8 mouse cellular contexts compared by ENCODE assay signal in the genomic region with DNA sequence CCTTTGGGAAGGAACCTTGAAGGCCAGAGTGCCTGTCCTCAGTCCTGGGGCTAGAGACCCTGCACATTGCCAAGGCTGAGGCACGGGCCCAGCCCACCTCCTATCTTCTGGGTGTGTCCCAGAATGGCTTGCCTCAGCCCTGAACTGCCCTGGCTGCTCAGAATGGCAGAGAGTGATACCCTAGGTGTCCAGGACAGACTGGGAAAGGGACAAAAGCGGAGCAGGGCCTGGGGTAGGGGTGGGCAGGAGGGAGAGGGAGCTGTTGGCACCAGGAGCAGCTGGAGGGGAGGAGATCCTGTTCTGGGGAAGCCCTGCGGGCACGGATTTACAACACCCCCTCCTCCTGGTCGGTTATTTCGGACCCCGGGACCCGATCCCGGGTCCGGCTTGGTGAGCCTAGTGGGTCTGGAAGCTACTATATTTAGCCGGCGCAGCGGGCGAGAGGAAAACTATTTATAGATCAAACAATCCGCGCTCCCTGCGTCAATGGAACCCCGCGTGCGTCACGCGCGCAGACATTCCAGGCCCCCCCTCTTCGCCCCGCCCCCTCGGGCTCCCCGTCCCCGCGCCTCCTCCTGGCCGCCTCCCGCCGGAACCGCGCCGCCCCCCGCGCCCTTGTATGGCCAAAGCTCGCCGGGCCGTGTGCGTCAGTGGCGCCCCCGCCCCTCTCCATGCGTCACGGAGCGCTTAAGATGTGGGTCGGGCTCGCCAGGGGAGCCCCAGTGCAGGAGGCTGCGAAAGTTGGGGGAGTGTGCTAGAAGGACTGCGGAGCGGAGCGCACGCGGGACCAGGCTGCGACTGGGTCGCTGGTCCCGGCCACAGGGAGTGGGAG. TPM values are rescaled to one million over a fixed set of nuclear protein-coding genes. Genes with fewer than 3 reads are reported as not detected.
DNase-seq lines count a peak whose midpoint lies in the region; ATAC-seq and TF ChIP-seq lines count a peak whose summit lies in the region.

No protein-coding gene starts in this region.

- peaks cover 7% of the 10 kb centered on the region; the same call in 1 of the 2 replicates for H3K4me1 ChIP-seq in forebrain, postnatal 0 days (ENCODE audit: insufficient read depth)
- H3K4me1 ChIP-seq in lung, embryonic 15.5 days = peaks cover 51% of the 10 kb centered on the region
- H3K4me1 ChIP-seq in olfactory bulb, adult 2 months (ENCODE audit: control insufficient read depth, insufficient read depth, low read length) = peaks cover 68% of the 10 kb centered on the region

- H3K9me3 ChIP-seq in forebrain, postnatal 0 days (ENCODE audit: low read length) = no peaks in the 10 kb centered on the region
- no peaks in the 10 kb centered on the region for H3K9me3 ChIP-seq in lung, embryonic 15.5 days

- H3K36me3 ChIP-seq in forebrain, postnatal 0 days (ENCODE audit: insufficient read depth) = 0 out of 2 replicates have a peak, but pooled peaks cover 5% of the 10 kb centered on the region
- peaks cover 12% of the 10 kb centered on the region for H3K36me3 ChIP-seq in lung, embryonic 15.5 days

- H3K9ac ChIP-seq in forebrain, postnatal 0 days = peak overlapping the region; percentile 52
- peak overlapping the region; percentile 61 for H3K9ac ChIP-seq in lung, embryonic 15.5 days

- ATAC-seq in forebrain, postnatal 0 days = peak; percentile 90
- peak; percentile 92 for ATAC-seq in lung, embryonic 15.5 days (ENCODE audit: borderline replicate concordance, extremely low read depth, low FRiP score, low TSS enrichment)

- DNase-seq in CD4-positive, CD25-positive, alpha-beta regulatory T cell, adult 2 months (ENCODE audit: low read depth, low spot score) = peak; percentile 99
- DNase-seq in cerebellum, adult 11 months = peak; percentile 86
- peak; percentile 82 for DNase-seq in forebrain, postnatal 0 days
- DNase-seq in heart, postnatal 4 days = peak; percentile 99
- peak; percentile 57 for DNase-seq in layer of hippocampus, adult 9-10 months (ENCODE audit: low spot score)
- DNase-seq in thymus, adult 18-20 months = peak; percentile 76 to 86

- H3K4me3 ChIP-seq in forebrain, postnatal 0 days (ENCODE audit: low read depth, low read length) = peak overlapping the region; percentile 43
- H3K4me3 ChIP-seq in lung, embryonic 15.5 days = peak overlapping the region; percentile 59
- H3K4me3 ChIP-seq in olfactory bulb, adult 2 months (ENCODE audit: insufficient read depth, low read depth, low read length) = peak overlapping the region; percentile 53

- WGBS in forebrain, postnatal 0 days = 3% methylated on average over 54 of the region's 57 CpGs
- WGBS in lung, embryonic 15.5 days = 1% methylated on average over 55 of the region's 57 CpGs
- WGBS in olfactory bulb, adult 2 months = 1% methylated on average over 56 of the region's 57 CpGs

- peak; percentile 86 for TF ChIP-seq POLR2A in olfactory bulb, adult 2 months (IDR thresholded peaks at IDR 0.05; ENCODE audit: insufficient read depth, low read depth, low read length)

- peak overlapping the region; percentile 79 for H3K4me2 ChIP-seq in forebrain, postnatal 0 days (ENCODE audit: low read depth)
- H3K4me2 ChIP-seq in lung, embryonic 15.5 days = peak overlapping the region; percentile 92

- peaks cover 5% of the 10 kb centered on the region for H3K27me3 ChIP-seq in forebrain, postnatal 0 days (ENCODE audit: insufficient read depth, low read length)
- no peaks in the 10 kb centered on the region for H3K27me3 ChIP-seq in lung, embryonic 15.5 days

- no peak overlapping the region for H3K27ac ChIP-seq in forebrain, postnatal 0 days (ENCODE audit: low read depth, low read length)
- peak overlapping the region; percentile 78 for H3K27ac ChIP-seq in lung, embryonic 15.5 days
- peak overlapping the region; percentile 84 for H3K27ac ChIP-seq in olfactory bulb, adult 2 months (ENCODE audit: insufficient read depth, low read depth, low read length)

- peak; percentile 36; the same call in 1 of the 2 replicates for TF ChIP-seq CTCF in forebrain, postnatal 0 days (IDR thresholded peaks at IDR 0.05; ENCODE audit: low read depth)
- TF ChIP-seq CTCF in olfactory bulb, adult 2 months (IDR thresholded peaks at IDR 0.05; ENCODE audit: insufficient read depth, low read depth, low read length) = no peak

RNA-seq across cellular contexts. Expression of a gene that starts 12.3 kb away (rescaled TPM):
- 8.9 and 9.6 TPM in 2 replicates for total RNA-seq in forebrain, postnatal 0 days (2014; rRNA removed)
- polyA plus RNA-seq in forebrain, postnatal 0 days (2015; fragmentation: Nextera tagmentation; extraction: Ambion mirVana) = 8.5 and 9.0 TPM in 2 replicates
- total RNA-seq in heart, postnatal 4 days (2021) = 10 to 100 TPM; 48.1 to 49.6 TPM
- 9.2 and 9.9 TPM in 2 replicates for polyA plus RNA-seq in lung, embryonic 15.5 days (2015; fragmentation: Nextera tagmentation; extraction: Ambion mirVana)
- not detected in 2 replicates for polyA plus RNA-seq in olfactory bulb, adult 2 months (2012; ENCODE audit: insufficient read depth, insufficient read length, low replicate concordance, missing spikeins)

RNA-seq across cellular contexts. Expression of a gene that starts 17.7 kb away (rescaled TPM):
- total RNA-seq in forebrain, postnatal 0 days (2014; rRNA removed) = 56.3 and 60.0 TPM in 2 replicates
- polyA plus RNA-seq in forebrain, postnatal 0 days (2015; fragmentation: Nextera tagmentation; extraction: Ambion mirVana) = 81.3 and 94.4 TPM in 2 replicates
- total RNA-seq in heart, postnatal 4 days (2021) = 10 to 100 TPM; 21.7 to 23.3 TPM
- 74.5 and 76.8 TPM in 2 replicates for polyA plus RNA-seq in lung, embryonic 15.5 days (2015; fragmentation: Nextera tagmentation; extraction: Ambion mirVana)
- polyA plus RNA-seq in olfactory bulb, adult 2 months (2012; ENCODE audit: insufficient read depth, insufficient read length, low replicate concordance, missing spikeins) = not detected in 2 replicates

RNA-seq across cellular contexts. Expression of a gene that starts 26.7 kb away (rescaled TPM):
- 0.54 and 1.00 TPM in 2 replicates for total RNA-seq in forebrain, postnatal 0 days (2014; rRNA removed)
- polyA plus RNA-seq in forebrain, postnatal 0 days (2015; fragmentation: Nextera tagmentation; extraction: Ambion mirVana) = 0.30 and 0.77 TPM in 2 replicates
- total RNA-seq in heart, postnatal 4 days (2021) = 1 to 10 TPM; 4.3 to 4.6 TPM
- polyA plus RNA-seq in lung, embryonic 15.5 days (2015; fragmentation: Nextera tagmentation; extraction: Ambion mirVana) = 48.1 and 50.0 TPM in 2 replicates
- polyA plus RNA-seq in olfactory bulb, adult 2 months (2012; ENCODE audit: insufficient read depth, insufficient read length, low replicate concordance, missing spikeins) = not detected in 2 replicates

RNA-seq across cellular contexts. Expression of a gene that starts 42.4 kb away (rescaled TPM):
- total RNA-seq in forebrain, postnatal 0 days (2014; rRNA removed) = 8.8 and 11.1 TPM in 2 replicates
- 3.3 and 3.4 TPM in 2 replicates for polyA plus RNA-seq in forebrain, postnatal 0 days (2015; fragmentation: Nextera tagmentation; extraction: Ambion mirVana)
- 10 to 100 TPM; 13.9 to 15.1 TPM for total RNA-seq in heart, postnatal 4 days (2021)
- 6.9 and 7.9 TPM in 2 replicates for polyA plus RNA-seq in lung, embryonic 15.5 days (2015; fragmentation: Nextera tagmentation; extraction: Ambion mirVana)
- polyA plus RNA-seq in olfactory bulb, adult 2 months (2012; ENCODE audit: insufficient read depth, insufficient read length, low replicate concordance, missing spikeins) = not detected in 2 replicates

Comparison
In these comparisons a context has a peak if more than half of its experiments do, and no peak if none do; other contexts are left out.
1. RNA of a gene that starts 17.7 kb away (polyA plus RNA-seq): 81.3 to 94.4 TPM in forebrain, postnatal 0 days and 74.5 to 76.8 TPM in lung, embryonic 15.5 days; not detected in olfactory bulb, adult 2 months; every median in the first group is over 10 times any median in the second.
2. RNA of a gene that starts 26.7 kb away (polyA plus RNA-seq): 48.1 to 50.0 TPM in lung, embryonic 15.5 days; 0.30 to 0.77 TPM in forebrain, postnatal 0 days and not detected in olfactory bulb, adult 2 months; every median in the first group is over 10 times any median in the second.
3. Peak in every context shown above with its lines, with median percentiles within 50 percentile points of each other: DNase-seq and H3K4me3 ChIP-seq.